10 mouse cellular contexts compared by ENCODE assay signal in the genomic region with DNA sequence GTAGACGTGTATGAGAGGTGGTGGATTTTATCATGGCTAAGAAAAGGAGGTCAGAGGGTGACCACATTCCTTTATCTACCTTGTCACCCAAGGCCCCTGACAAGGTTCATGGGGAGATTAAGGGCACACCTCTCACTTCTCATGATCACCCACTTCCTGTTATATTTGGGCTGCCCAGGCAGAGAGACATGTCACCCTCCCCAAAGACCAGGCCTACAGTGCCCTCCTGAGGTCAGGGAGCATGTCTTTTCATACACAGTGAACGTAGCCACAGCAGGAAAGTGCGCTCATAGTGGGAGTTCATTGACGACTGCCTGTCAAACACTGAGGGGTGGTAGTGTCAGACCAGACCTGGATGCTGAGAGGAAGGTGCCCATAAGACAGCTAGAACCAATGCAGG.
DNase-seq lines count a peak whose midpoint lies in the region; ATAC-seq and TF ChIP-seq lines count a peak whose summit lies in the region.
"Had no signal": no experiment of that assay in that cellular context is flagged by ENCODE, and none has a peak within 500 bp of the region (broad histone marks: within the 10 kb centered on the region; RNA-seq: fewer than 3 reads in every experiment).

No protein-coding gene starts in this region.

- H3K4me1 ChIP-seq in hindbrain, embryonic 15.5 days (replicated peaks) = peaks cover 26% of the 10 kb centered on the region
- H3K4me1 ChIP-seq in hindbrain, embryonic 14.5 days (replicated peaks; ENCODE audit: control insufficient read depth, insufficient read depth, low read length) = peaks cover 18% of the 10 kb centered on the region; the same call in 1 of the 2 replicates
- H3K4me1 ChIP-seq in midbrain, postnatal 0 days (ENCODE audit: insufficient read depth, low read length) = 0 out of 2 replicates have a peak, but pooled peaks cover 6% of the 10 kb centered on the region

- no peaks in the 10 kb centered on the region for H3K36me3 ChIP-seq in hindbrain, embryonic 15.5 days
- no peaks in the 10 kb centered on the region for H3K36me3 ChIP-seq in hindbrain, embryonic 14.5 days (replicated peaks; ENCODE audit: control insufficient read depth, insufficient read depth)
- no peaks in the 10 kb centered on the region for H3K36me3 ChIP-seq in midbrain, postnatal 0 days (ENCODE audit: insufficient read depth, low read length)
- H3K36me3 ChIP-seq: embryonic facial prominence, embryonic 12.5 days; liver, embryonic 13.5 days had no signal

- H3K4me3 ChIP-seq in hindbrain, embryonic 15.5 days = no peak overlapping the region
- no peak overlapping the region for H3K4me3 ChIP-seq in hindbrain, embryonic 14.5 days (replicated peaks; ENCODE audit: low read length)
- H3K4me3 ChIP-seq in midbrain, postnatal 0 days (ENCODE audit: low read depth, low read length) = no peak overlapping the region
- H3K4me3 ChIP-seq: embryonic facial prominence, embryonic 12.5 days; liver, embryonic 13.5 days had no signal

- TF ChIP-seq CTCF in midbrain, postnatal 0 days (IDR thresholded peaks at IDR 0.05) = peak; percentile 70

- no peak for DNase-seq in hindbrain, embryonic 14.5 days (ENCODE audit: low spot score)
- DNase-seq in A20 (ENCODE audit: low read depth, low spot score) (peak; percentile 65), MN1 (ENCODE audit: low spot score) (peak; percentile 62)
- DNase-seq in midbrain, postnatal 0 days (ENCODE audit: low spot score) = peak; percentile 57
- DNase-seq in frontal cortex, postnatal 14 days (ENCODE audit: low spot score in 2 of 2) = no peak
- DNase-seq in layer of hippocampus, postnatal 10 days (ENCODE audit: low spot score in 2 of 2) = no peak
- DNase-seq: liver, embryonic 13.5 days had no signal

- no peaks in the 10 kb centered on the region for H3K27me3 ChIP-seq in hindbrain, embryonic 15.5 days
- no peaks in the 10 kb centered on the region for H3K27me3 ChIP-seq in hindbrain, embryonic 14.5 days (ENCODE audit: control insufficient read depth, insufficient read depth, low read length)
- H3K27me3 ChIP-seq in midbrain, postnatal 0 days (ENCODE audit: insufficient read depth, low read length) = no peaks in the 10 kb centered on the region

- no peak overlapping the region for H3K9ac ChIP-seq in hindbrain, embryonic 15.5 days
- H3K9ac ChIP-seq in hindbrain, embryonic 14.5 days = no peak overlapping the region
- H3K9ac ChIP-seq in midbrain, postnatal 0 days (replicated peaks; ENCODE audit: low read length, poor library complexity, severe bottlenecking) = no peak overlapping the region
- H3K9ac ChIP-seq: embryonic facial prominence, embryonic 12.5 days; liver, embryonic 13.5 days had no signal

- WGBS in hindbrain, embryonic 15.5 days = 53% methylated on average over 4 of the region's 4 CpGs
- 45% methylated on average over 4 of the region's 4 CpGs for WGBS in hindbrain, embryonic 14.5 days
- 55% methylated on average over 4 of the region's 4 CpGs for WGBS in midbrain, postnatal 0 days

- H3K27ac ChIP-seq in hindbrain, embryonic 15.5 days (replicated peaks) = 0 out of 2 replicates have a peak overlapping the region, but pooled peaks have one; percentile 62
- no peak overlapping the region for H3K27ac ChIP-seq in hindbrain, embryonic 14.5 days
- H3K27ac ChIP-seq in midbrain, postnatal 0 days (ENCODE audit: low read depth, low read length) = no peak overlapping the region
- H3K27ac ChIP-seq: embryonic facial prominence, embryonic 12.5 days; liver, embryonic 13.5 days had no signal

- H3K4me2 ChIP-seq in hindbrain, embryonic 15.5 days = no peak overlapping the region
- H3K4me2 ChIP-seq in hindbrain, embryonic 14.5 days (replicated peaks) = no peak overlapping the region
- H3K4me2 ChIP-seq in midbrain, postnatal 0 days (ENCODE audit: low read depth, low read length, poor library complexity, severe bottlenecking) = no peak overlapping the region
- H3K4me2 ChIP-seq: liver, embryonic 13.5 days had no signal

- ATAC-seq in hindbrain, embryonic 15.5 days (ENCODE audit: low FRiP score, low read depth) = peak; percentile 35; the same call in 1 of the 2 replicates
- no peak for ATAC-seq in hindbrain, embryonic 14.5 days (ENCODE audit: low FRiP score)
- peak; percentile 31; the same call in 1 of the 2 replicates for ATAC-seq in erythroblast, adult 5-6 weeks (replicated peaks; ENCODE audit: low FRiP score, poor library complexity, severe bottlenecking)
- peak; percentile 3; the same call in 1 of the 2 replicates for ATAC-seq in midbrain, postnatal 0 days (ENCODE audit: low FRiP score)

- H3K9me3 ChIP-seq in hindbrain, embryonic 15.5 days = no peaks in the 10 kb centered on the region
- H3K9me3 ChIP-seq in hindbrain, embryonic 14.5 days (ENCODE audit: control insufficient read depth, low read length) = no peaks in the 10 kb centered on the region
- no peaks in the 10 kb centered on the region for H3K9me3 ChIP-seq in midbrain, postnatal 0 days (ENCODE audit: low read length)
- H3K9me3 ChIP-seq: embryonic facial prominence, embryonic 12.5 days; liver, embryonic 13.5 days had no signal

Comparison
In these comparisons a context has a peak if more than half of its experiments do, and no peak if none do; other contexts are left out.
1. DNase-seq: peak in A20 (single experiment), MN1 (single experiment) and midbrain, postnatal 0 days (single experiment); none in hindbrain, embryonic 14.5 days (single experiment), frontal cortex, postnatal 14 days (0 of 2) and layer of hippocampus, postnatal 10 days (0 of 2).